Mouse (Mus musculus): Measurements from ENCODE around the gene Col23a1. TPM values are rescaled to one million over a fixed set of nuclear protein-coding genes. Genes with fewer than 3 reads are reported as not detected.

Col23a1 gene
- polyA plus RNA-seq, 1 experiment from 2014 or later = 21.6 TPM

DNA sequence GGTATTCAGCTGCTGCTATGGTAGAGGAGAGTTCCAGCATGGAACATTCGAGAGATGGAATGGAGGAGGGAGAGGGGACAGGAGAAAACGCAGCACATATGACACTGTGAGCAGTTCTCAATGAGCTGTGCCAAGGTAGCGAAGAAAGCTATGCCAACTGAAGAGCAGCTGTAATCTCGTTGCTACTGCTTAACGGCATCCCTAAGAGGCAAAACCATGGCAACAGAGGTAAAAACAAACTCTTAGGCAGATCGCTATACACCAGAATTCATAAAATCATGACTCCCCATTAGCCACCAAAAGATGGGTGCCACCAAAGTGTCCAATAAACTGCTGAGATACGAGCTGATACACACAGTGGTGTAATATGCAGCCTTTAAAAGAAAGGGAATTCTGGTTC is 160.2 kb downstream of the Col23a1 start:
- Histone ChIP-seq H3K4me2 (replicated peaks; ENCODE audit: low read depth, low read length) (no peak overlapping the region), H3K9me3 (ENCODE audit: control insufficient read depth, low read depth, low read length) (no peaks in the 10 kb centered on the region), H3K4me1 (ENCODE audit: control insufficient read depth, insufficient read depth, low read length) (peaks cover 7% of the 10 kb centered on the region; the same call in 1 of the 2 replicates), H3K4me3 (ENCODE audit: low read depth, low read length) (no peak overlapping the region), H3K27ac (ENCODE audit: low read length) (no peak overlapping the region), H3K27me3 (ENCODE audit: control insufficient read depth, insufficient read depth, low read length) (no peaks in the 10 kb centered on the region), H3K36me3 (ENCODE audit: control insufficient read depth, insufficient read depth, low read length) (no peaks in the 10 kb centered on the region), H3K9ac (replicated peaks; ENCODE audit: low read depth, low read length) (no peak overlapping the region)
- no peak for ATAC-seq (ENCODE audit: insufficient number of reproducible peaks, insufficient read depth, low FRiP score, low read depth)
- WGBS = 82% methylated on average over 7 of the region's 7 CpGs

DNA sequence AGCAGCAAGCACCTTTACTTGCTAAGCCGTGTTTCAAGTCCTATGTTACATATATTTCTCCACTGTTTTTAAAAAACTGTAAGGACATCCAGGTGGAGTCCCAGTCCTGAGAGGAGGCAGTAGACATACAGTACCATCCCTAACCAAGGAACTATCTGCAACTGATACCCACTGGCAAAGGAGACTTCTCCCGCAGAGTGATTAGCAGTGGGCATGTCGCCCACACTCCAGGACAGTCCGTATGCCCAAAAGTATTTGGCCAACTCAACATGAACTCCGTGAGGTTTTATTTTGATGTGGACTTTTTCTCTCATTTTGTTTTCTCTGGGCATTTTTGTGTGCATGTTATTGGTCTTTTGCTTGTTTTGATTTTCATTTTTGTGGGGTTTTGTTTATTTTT is 161.6 kb downstream of the Col23a1 start:
- WGBS = 87% methylated on average over 5 of the region's 5 CpGs
- Histone ChIP-seq H3K27ac (ENCODE audit: low read length) (no peak overlapping the region), H3K4me2 (replicated peaks; ENCODE audit: low read depth, low read length) (no peak overlapping the region), H3K27me3 (ENCODE audit: control insufficient read depth, insufficient read depth, low read length) (no peaks in the 10 kb centered on the region), H3K9me3 (ENCODE audit: control insufficient read depth, low read depth, low read length) (no peaks in the 10 kb centered on the region), H3K4me3 (ENCODE audit: low read depth, low read length) (no peak overlapping the region), H3K36me3 (ENCODE audit: control insufficient read depth, insufficient read depth, low read length) (no peaks in the 10 kb centered on the region), H3K4me1 (ENCODE audit: control insufficient read depth, insufficient read depth, low read length) (peaks cover 7% of the 10 kb centered on the region; the same call in 1 of the 2 replicates), H3K9ac (replicated peaks; ENCODE audit: low read depth, low read length) (no peak overlapping the region)
- no peak for ATAC-seq (ENCODE audit: insufficient number of reproducible peaks, insufficient read depth, low FRiP score, low read depth)

DNA sequence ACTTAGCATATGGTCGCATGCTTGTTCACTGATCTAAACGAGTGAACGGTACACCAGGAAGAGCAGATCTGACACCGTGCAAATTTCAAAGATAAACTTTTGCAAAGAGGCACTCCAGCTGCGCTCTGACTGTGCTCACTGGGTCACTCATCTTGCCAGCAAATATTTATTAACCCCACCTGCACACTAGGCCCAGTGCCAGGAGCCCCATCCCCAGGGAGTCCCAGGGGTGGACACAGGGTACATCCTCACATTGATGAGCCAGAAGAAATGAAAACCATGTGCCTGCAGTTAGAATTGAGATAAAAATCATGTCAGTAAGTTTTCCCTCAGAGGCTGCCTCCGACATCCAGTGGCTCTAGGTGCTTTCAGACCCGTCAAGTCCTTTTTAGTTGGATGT is 162.2 kb downstream of the Col23a1 start:
- H3K27me3 ChIP-seq (ENCODE audit: control insufficient read depth, insufficient read depth, low read length) = no peaks in the 10 kb centered on the region
- no peaks in the 10 kb centered on the region for H3K9me3 ChIP-seq (ENCODE audit: control insufficient read depth, low read depth, low read length)
- H3K9ac ChIP-seq (replicated peaks; ENCODE audit: low read depth, low read length) = no peak overlapping the region
- WGBS = 17% methylated on average over 7 of the region's 7 CpGs
- no peak for ATAC-seq (ENCODE audit: insufficient number of reproducible peaks, insufficient read depth, low FRiP score, low read depth)
- H3K4me2 ChIP-seq (replicated peaks; ENCODE audit: low read depth, low read length) = no peak overlapping the region
- H3K4me3 ChIP-seq (ENCODE audit: low read depth, low read length) = no peak overlapping the region
- peaks cover 7% of the 10 kb centered on the region; the same call in 1 of the 2 replicates for H3K4me1 ChIP-seq (ENCODE audit: control insufficient read depth, insufficient read depth, low read length)
- H3K36me3 ChIP-seq (ENCODE audit: control insufficient read depth, insufficient read depth, low read length) = no peaks in the 10 kb centered on the region
- H3K27ac ChIP-seq (ENCODE audit: low read length) = no peak overlapping the region

DNA sequence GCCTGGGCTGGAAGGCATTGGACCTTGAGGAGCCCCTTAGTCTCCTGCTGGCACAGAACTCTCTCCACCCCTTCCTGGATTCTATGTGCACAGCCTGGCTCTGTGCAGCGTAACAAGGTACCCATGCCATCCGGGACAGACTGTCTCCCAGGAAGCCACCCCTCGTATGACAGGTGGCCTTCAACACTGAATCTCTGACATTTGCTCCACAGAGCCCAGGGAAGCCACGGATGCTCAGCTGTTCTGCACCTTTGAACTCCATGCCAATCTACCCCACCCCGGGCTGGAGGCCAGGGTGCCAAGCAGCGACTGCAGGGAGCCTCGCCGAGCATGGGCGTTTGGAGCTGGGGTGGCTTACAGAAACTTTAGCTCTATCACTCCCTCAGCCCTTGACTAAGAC is 164.0 kb downstream of the Col23a1 start:
- no peak for ATAC-seq (ENCODE audit: insufficient number of reproducible peaks, insufficient read depth, low FRiP score, low read depth)
- H3K9me3 ChIP-seq (ENCODE audit: control insufficient read depth, low read depth, low read length) = no peaks in the 10 kb centered on the region
- 88% methylated on average over 9 of the region's 9 CpGs for WGBS
- no peak overlapping the region for H3K4me3 ChIP-seq (ENCODE audit: low read depth, low read length)
- H3K4me2 ChIP-seq (replicated peaks; ENCODE audit: low read depth, low read length) = no peak overlapping the region
- no peaks in the 10 kb centered on the region for H3K27me3 ChIP-seq (ENCODE audit: control insufficient read depth, insufficient read depth, low read length)
- no peaks in the 10 kb centered on the region for H3K36me3 ChIP-seq (ENCODE audit: control insufficient read depth, insufficient read depth, low read length)
- peaks cover 7% of the 10 kb centered on the region; the same call in 1 of the 2 replicates for H3K4me1 ChIP-seq (ENCODE audit: control insufficient read depth, insufficient read depth, low read length)
- H3K9ac ChIP-seq (replicated peaks; ENCODE audit: low read depth, low read length) = no peak overlapping the region
- no peak overlapping the region for H3K27ac ChIP-seq (ENCODE audit: low read length)

DNA sequence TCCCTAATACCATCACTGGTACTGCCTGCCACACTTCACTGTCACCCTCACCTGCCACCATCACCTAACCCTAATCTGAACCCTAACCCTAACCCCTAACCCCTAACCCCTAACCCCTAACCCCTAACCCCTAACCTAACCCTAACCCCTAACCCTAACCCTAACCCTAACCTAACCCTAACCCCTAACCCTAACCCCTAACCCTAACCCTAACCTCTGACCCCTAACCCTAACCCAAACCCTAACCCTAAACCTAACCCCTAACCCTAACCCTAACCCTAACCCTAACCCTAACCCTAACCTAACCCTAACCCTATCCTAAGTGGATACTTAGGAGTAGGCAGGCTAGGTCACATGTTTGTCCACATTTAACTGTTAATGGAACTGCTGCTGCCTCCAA is 165.8 kb downstream of the Col23a1 start:
- H3K4me3 ChIP-seq (ENCODE audit: low read depth, low read length) = no peak overlapping the region

GRCm38 (mm10) chr11:51457624-51458023 is 167.9 kb downstream of the Col23a1 start:
- Histone ChIP-seq H3K9ac (replicated peaks; ENCODE audit: low read depth, low read length) (no peak overlapping the region), H3K27ac (ENCODE audit: low read length) (no peak overlapping the region), H3K9me3 (ENCODE audit: control insufficient read depth, low read depth, low read length) (no peaks in the 10 kb centered on the region), H3K36me3 (ENCODE audit: control insufficient read depth, insufficient read depth, low read length) (no peaks in the 10 kb centered on the region), H3K4me3 (ENCODE audit: low read depth, low read length) (no peak overlapping the region), H3K4me2 (replicated peaks; ENCODE audit: low read depth, low read length) (no peak overlapping the region), H3K27me3 (ENCODE audit: control insufficient read depth, insufficient read depth, low read length) (no peaks in the 10 kb centered on the region), H3K4me1 (ENCODE audit: control insufficient read depth, insufficient read depth, low read length) (no peaks in the 10 kb centered on the region)
- 73% methylated on average over 5 of the region's 5 CpGs for WGBS
- no peak for ATAC-seq (ENCODE audit: insufficient number of reproducible peaks, insufficient read depth, low FRiP score, low read depth)

More for the DNA sequence above, 165.8 kb downstream of the Col23a1 start:
- Histone ChIP-seq H3K4me1 (ENCODE audit: control insufficient read depth, insufficient read depth, low read length) (peaks cover 7% of the 10 kb centered on the region; the same call in 1 of the 2 replicates), H3K9me3 (ENCODE audit: control insufficient read depth, low read depth, low read length) (no peaks in the 10 kb centered on the region), H3K4me2 (replicated peaks; ENCODE audit: low read depth, low read length) (no peak overlapping the region), H3K27ac (ENCODE audit: low read length) (no peak overlapping the region), H3K9ac (replicated peaks; ENCODE audit: low read depth, low read length) (no peak overlapping the region), H3K36me3 (ENCODE audit: control insufficient read depth, insufficient read depth, low read length) (no peaks in the 10 kb centered on the region), H3K27me3 (ENCODE audit: control insufficient read depth, insufficient read depth, low read length) (no peaks in the 10 kb centered on the region)
- ATAC-seq (ENCODE audit: insufficient number of reproducible peaks, insufficient read depth, low FRiP score, low read depth) = no peak

DNA sequence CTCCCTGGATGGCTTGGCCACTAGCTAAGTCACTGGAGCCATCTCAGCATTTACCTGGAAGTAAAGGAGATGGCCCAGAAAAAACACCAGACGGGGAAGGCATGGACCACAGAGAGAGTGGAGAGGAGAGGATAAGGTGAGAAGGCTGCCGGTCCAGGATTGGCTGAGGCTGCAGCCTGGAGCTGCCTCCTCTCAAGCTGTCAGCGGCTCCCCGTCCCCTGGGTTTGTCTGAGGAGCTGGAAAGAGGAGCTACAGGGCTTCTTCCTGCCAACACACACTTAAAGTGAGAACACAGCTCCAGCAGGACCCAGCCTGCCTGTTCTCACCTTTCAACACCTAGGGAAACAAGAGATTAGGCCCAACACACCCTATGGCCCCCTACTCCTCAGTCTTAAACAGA is 168.9 kb downstream of the Col23a1 start:
- H3K4me1 ChIP-seq (ENCODE audit: control insufficient read depth, insufficient read depth, low read length) = no peaks in the 10 kb centered on the region
- no peaks in the 10 kb centered on the region for H3K27me3 ChIP-seq (ENCODE audit: control insufficient read depth, insufficient read depth, low read length)
- no peaks in the 10 kb centered on the region for H3K36me3 ChIP-seq (ENCODE audit: control insufficient read depth, insufficient read depth, low read length)
- no peak overlapping the region for H3K9ac ChIP-seq (replicated peaks; ENCODE audit: low read depth, low read length)
- 36% methylated on average over 4 of the region's 4 CpGs for WGBS
- H3K4me2 ChIP-seq (replicated peaks; ENCODE audit: low read depth, low read length) = no peak overlapping the region
- ATAC-seq (ENCODE audit: insufficient number of reproducible peaks, insufficient read depth, low FRiP score, low read depth) = peak; percentile 26; the same call in 1 of the 2 replicates
- H3K27ac ChIP-seq (ENCODE audit: low read length) = no peak overlapping the region
- H3K4me3 ChIP-seq (ENCODE audit: low read depth, low read length) = no peak overlapping the region
- no peaks in the 10 kb centered on the region for H3K9me3 ChIP-seq (ENCODE audit: control insufficient read depth, low read depth, low read length)

DNA sequence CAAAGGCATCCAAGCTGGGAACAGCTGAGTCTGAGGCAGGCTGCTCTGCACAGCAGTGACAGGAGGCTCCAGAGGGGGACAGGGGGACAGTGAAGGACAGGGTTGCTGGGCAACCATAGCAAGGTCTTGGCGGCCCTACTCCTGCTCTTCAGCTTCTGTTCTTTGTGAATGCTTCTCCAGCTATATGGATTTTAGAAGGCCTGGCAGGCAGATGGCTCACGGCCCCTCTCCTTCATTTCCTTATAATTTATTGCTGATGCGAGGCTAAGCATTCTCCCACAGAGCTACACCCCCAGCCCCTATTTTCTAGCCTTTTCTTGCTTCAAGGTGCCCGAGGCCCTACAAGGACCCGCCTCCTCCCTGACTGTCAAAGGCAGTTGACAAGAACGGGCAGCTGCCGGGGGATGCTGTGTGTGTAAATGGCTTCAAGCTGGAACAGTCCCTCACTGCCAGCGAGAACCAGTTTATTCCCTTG is 169.9 kb downstream of the Col23a1 start:
- Histone ChIP-seq H3K27ac (ENCODE audit: low read length) (no peak overlapping the region), H3K36me3 (ENCODE audit: control insufficient read depth, insufficient read depth, low read length) (no peaks in the 10 kb centered on the region), H3K4me1 (ENCODE audit: control insufficient read depth, insufficient read depth, low read length) (no peaks in the 10 kb centered on the region), H3K4me2 (replicated peaks; ENCODE audit: low read depth, low read length) (no peak overlapping the region), H3K4me3 (ENCODE audit: low read depth, low read length) (no peak overlapping the region), H3K27me3 (ENCODE audit: control insufficient read depth, insufficient read depth, low read length) (no peaks in the 10 kb centered on the region), H3K9me3 (ENCODE audit: control insufficient read depth, low read depth, low read length) (no peaks in the 10 kb centered on the region), H3K9ac (replicated peaks; ENCODE audit: low read depth, low read length) (no peak overlapping the region)
- no peak for ATAC-seq (ENCODE audit: insufficient number of reproducible peaks, insufficient read depth, low FRiP score, low read depth)
- WGBS = 63% methylated on average over 8 of the region's 8 CpGs

GRCm38 (mm10) chr11:51468737-51469136 is 179.0 kb downstream of the Col23a1 start:
- H3K4me2 ChIP-seq (replicated peaks; ENCODE audit: low read depth, low read length) = no peak overlapping the region
- no peak for ATAC-seq (ENCODE audit: insufficient number of reproducible peaks, insufficient read depth, low FRiP score, low read depth)
- no peak overlapping the region for H3K9ac ChIP-seq (replicated peaks; ENCODE audit: low read depth, low read length)
- H3K27me3 ChIP-seq (ENCODE audit: control insufficient read depth, insufficient read depth, low read length) = no peaks in the 10 kb centered on the region
- H3K9me3 ChIP-seq (ENCODE audit: control insufficient read depth, low read depth, low read length) = no peaks in the 10 kb centered on the region
- H3K27ac ChIP-seq (ENCODE audit: low read length) = no peak overlapping the region
- WGBS = 46% methylated on average over 6 of the region's 6 CpGs
- H3K4me3 ChIP-seq (ENCODE audit: low read depth, low read length) = no peak overlapping the region
- H3K4me1 ChIP-seq (ENCODE audit: control insufficient read depth, insufficient read depth, low read length) = peaks cover 23% of the 10 kb centered on the region
- no peaks in the 10 kb centered on the region for H3K36me3 ChIP-seq (ENCODE audit: control insufficient read depth, insufficient read depth, low read length)

Data from stomach, embryonic 14.5 days (tissue).